Mouse (Mus musculus): ENCODE results near the gene Agr3. TPM values are rescaled to one million over a fixed set of nuclear protein-coding genes. Genes with fewer than 3 reads are reported as not detected.

The Agr3 gene
- polyA plus RNA-seq, 1 experiment = 1.9 TPM

GRCm38 (mm10) chr12:35966098-35966767, 40.8 kb downstream of the Agr3 start:
- no peaks in the 10 kb centered on the region for H3K27me3 ChIP-seq (ENCODE audit: control insufficient read depth, insufficient read depth, low read length)
- no peaks in the 10 kb centered on the region for H3K4me1 ChIP-seq (ENCODE audit: control insufficient read depth, insufficient read depth, low read length)
- no peak overlapping the region for H3K27ac ChIP-seq (ENCODE audit: control insufficient read depth, insufficient read depth, low read depth, low read length)
- H3K36me3 ChIP-seq (ENCODE audit: control insufficient read depth, insufficient read depth, low read length) = no peaks in the 10 kb centered on the region
- no peak for TF ChIP-seq POLR2A (IDR thresholded peaks at IDR 0.05; ENCODE audit: control insufficient read depth, low read depth, low read length)
- TF ChIP-seq CTCF (IDR thresholded peaks at IDR 0.05; ENCODE audit: control insufficient read depth, insufficient read depth, insufficient replicate concordance, low read depth, low read length) = no peak
- H3K4me3 ChIP-seq (ENCODE audit: control insufficient read depth, low read depth, low read length) = no peak overlapping the region

GRCm38 (mm10) chr12:35966768-35967141, 41.3 kb downstream of the Agr3 start:
- TF ChIP-seq CTCF (IDR thresholded peaks at IDR 0.05; ENCODE audit: control insufficient read depth, insufficient read depth, insufficient replicate concordance, low read depth, low read length) = no peak
- no peak for TF ChIP-seq POLR2A (IDR thresholded peaks at IDR 0.05; ENCODE audit: control insufficient read depth, low read depth, low read length)
- no peaks in the 10 kb centered on the region for H3K27me3 ChIP-seq (ENCODE audit: control insufficient read depth, insufficient read depth, low read length)
- no peak overlapping the region for H3K4me3 ChIP-seq (ENCODE audit: control insufficient read depth, low read depth, low read length)
- H3K27ac ChIP-seq (ENCODE audit: control insufficient read depth, insufficient read depth, low read depth, low read length) = no peak overlapping the region
- no peaks in the 10 kb centered on the region for H3K4me1 ChIP-seq (ENCODE audit: control insufficient read depth, insufficient read depth, low read length)
- no peaks in the 10 kb centered on the region for H3K36me3 ChIP-seq (ENCODE audit: control insufficient read depth, insufficient read depth, low read length)

- TF ChIP-seq POLR2A (IDR thresholded peaks at IDR 0.05; ENCODE audit: control insufficient read depth, low read depth, low read length) (no peak), CTCF (IDR thresholded peaks at IDR 0.05; ENCODE audit: control insufficient read depth, insufficient read depth, insufficient replicate concordance, low read depth, low read length) (no peak)
Observed at GRCm38 (mm10) chr12:35975898-35976297, 50.5 kb downstream of the Agr3 start.

GRCm38 (mm10) chr12:35977633-35978246, 52.3 kb downstream of the Agr3 start:
- Histone ChIP-seq H3K27ac (ENCODE audit: control insufficient read depth, insufficient read depth, low read depth, low read length) (no peak overlapping the region), H3K36me3 (ENCODE audit: control insufficient read depth, insufficient read depth, low read length) (no peaks in the 10 kb centered on the region), H3K4me1 (ENCODE audit: control insufficient read depth, insufficient read depth, low read length) (peaks cover 3% of the 10 kb centered on the region), H3K27me3 (ENCODE audit: control insufficient read depth, insufficient read depth, low read length) (no peaks in the 10 kb centered on the region), H3K4me3 (ENCODE audit: control insufficient read depth, low read depth, low read length) (no peak overlapping the region)
- TF ChIP-seq POLR2A (IDR thresholded peaks at IDR 0.05; ENCODE audit: control insufficient read depth, low read depth, low read length) (no peak), CTCF (IDR thresholded peaks at IDR 0.05; ENCODE audit: control insufficient read depth, insufficient read depth, insufficient replicate concordance, low read depth, low read length) (no peak)

More at GRCm38 (mm10) chr12:35975898-35976297, 50.5 kb downstream of the Agr3 start:
- no peaks in the 10 kb centered on the region for H3K4me1 ChIP-seq (ENCODE audit: control insufficient read depth, insufficient read depth, low read length)
- H3K27ac ChIP-seq (ENCODE audit: control insufficient read depth, insufficient read depth, low read depth, low read length) = no peak overlapping the region
- H3K27me3 ChIP-seq (ENCODE audit: control insufficient read depth, insufficient read depth, low read length) = no peaks in the 10 kb centered on the region
- H3K4me3 ChIP-seq (ENCODE audit: control insufficient read depth, low read depth, low read length) = no peak overlapping the region
- no peaks in the 10 kb centered on the region for H3K36me3 ChIP-seq (ENCODE audit: control insufficient read depth, insufficient read depth, low read length)

- Histone ChIP-seq H3K27ac (ENCODE audit: control insufficient read depth, insufficient read depth, low read depth, low read length) (no peak overlapping the region), H3K4me3 (ENCODE audit: control insufficient read depth, low read depth, low read length) (no peak overlapping the region), H3K4me1 (ENCODE audit: control insufficient read depth, insufficient read depth, low read length) (peaks cover 3% of the 10 kb centered on the region), H3K27me3 (ENCODE audit: control insufficient read depth, insufficient read depth, low read length) (no peaks in the 10 kb centered on the region), H3K36me3 (ENCODE audit: control insufficient read depth, insufficient read depth, low read length) (no peaks in the 10 kb centered on the region)
- no peak for TF ChIP-seq POLR2A (IDR thresholded peaks at IDR 0.05; ENCODE audit: control insufficient read depth, low read depth, low read length)
- no peak for TF ChIP-seq CTCF (IDR thresholded peaks at IDR 0.05; ENCODE audit: control insufficient read depth, insufficient read depth, insufficient replicate concordance, low read depth, low read length)
Observed at GRCm38 (mm10) chr12:35979625-35980024, 54.2 kb downstream of the Agr3 start.

GRCm38 (mm10) chr12:35981732-35982360, 56.4 kb downstream of the Agr3 start:
- no peak overlapping the region for H3K27ac ChIP-seq (ENCODE audit: control insufficient read depth, insufficient read depth, low read depth, low read length)
- no peak overlapping the region for H3K4me3 ChIP-seq (ENCODE audit: control insufficient read depth, low read depth, low read length)
- no peaks in the 10 kb centered on the region for H3K36me3 ChIP-seq (ENCODE audit: control insufficient read depth, insufficient read depth, low read length)
- peaks cover 3% of the 10 kb centered on the region for H3K4me1 ChIP-seq (ENCODE audit: control insufficient read depth, insufficient read depth, low read length)
- no peaks in the 10 kb centered on the region for H3K27me3 ChIP-seq (ENCODE audit: control insufficient read depth, insufficient read depth, low read length)
- TF ChIP-seq CTCF (IDR thresholded peaks at IDR 0.05; ENCODE audit: control insufficient read depth, insufficient read depth, insufficient replicate concordance, low read depth, low read length) (no peak), POLR2A (IDR thresholded peaks at IDR 0.05; ENCODE audit: control insufficient read depth, low read depth, low read length) (no peak)

GRCm38 (mm10) chr12:35983472-35983871, 58.1 kb downstream of the Agr3 start:
- no peaks in the 10 kb centered on the region for H3K27me3 ChIP-seq (ENCODE audit: control insufficient read depth, insufficient read depth, low read length)
- H3K36me3 ChIP-seq (ENCODE audit: control insufficient read depth, insufficient read depth, low read length) = no peaks in the 10 kb centered on the region
- H3K4me3 ChIP-seq (ENCODE audit: control insufficient read depth, low read depth, low read length) = no peak overlapping the region
- no peak overlapping the region for H3K27ac ChIP-seq (ENCODE audit: control insufficient read depth, insufficient read depth, low read depth, low read length)
- TF ChIP-seq CTCF (IDR thresholded peaks at IDR 0.05; ENCODE audit: control insufficient read depth, insufficient read depth, insufficient replicate concordance, low read depth, low read length) = no peak
- TF ChIP-seq POLR2A (IDR thresholded peaks at IDR 0.05; ENCODE audit: control insufficient read depth, low read depth, low read length) = no peak
- H3K4me1 ChIP-seq (ENCODE audit: control insufficient read depth, insufficient read depth, low read length) = peaks cover 3% of the 10 kb centered on the region
